9 mouse cellular contexts compared by ENCODE assay signal in the genomic region with DNA sequence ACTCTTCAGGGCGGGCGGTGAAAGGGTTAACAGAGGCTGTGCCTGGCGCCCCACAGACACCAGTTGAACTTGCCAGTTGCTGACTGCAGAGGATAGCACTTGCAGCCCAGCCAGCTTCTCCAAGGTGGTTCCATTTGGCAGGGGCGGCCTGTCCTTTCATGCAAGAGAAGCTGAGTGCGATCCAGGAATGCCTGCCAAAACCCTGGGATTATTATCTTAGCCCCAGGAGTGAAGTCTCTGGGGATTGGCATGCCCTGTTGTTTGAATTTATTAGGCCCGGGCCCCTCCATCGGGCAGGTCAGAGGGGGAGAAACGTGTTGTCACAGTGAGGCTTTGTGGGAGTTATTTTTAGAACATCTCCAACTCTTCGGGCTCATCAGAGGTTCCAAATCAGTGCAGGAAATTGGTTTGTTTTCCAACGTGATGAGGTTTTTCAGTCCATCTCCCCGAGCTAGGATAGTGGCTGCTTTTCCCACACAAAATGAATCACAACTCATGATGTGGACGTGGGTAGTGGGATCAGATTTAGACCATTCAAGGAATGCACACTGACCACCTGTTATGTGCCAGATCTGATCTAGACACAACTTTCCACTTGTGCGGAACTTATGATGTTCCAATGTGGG.
A peak's percentile ranks its signal among the peaks of the same experiment; 100 is the strongest.
DNase-seq lines count a peak whose midpoint lies in the region; ATAC-seq and TF ChIP-seq lines count a peak whose summit lies in the region.
"Had no signal": no experiment of that assay in that cellular context is flagged by ENCODE, and none has a peak within 500 bp of the region (broad histone marks: within the 10 kb centered on the region; RNA-seq: fewer than 3 reads in every experiment).

No protein-coding gene starts in this region.

- no peak overlapping the region for H3K4me3 ChIP-seq in hindbrain, embryonic 15.5 days
- H3K4me3 ChIP-seq in hindbrain, embryonic 11.5 days (ENCODE audit: low read depth, low read length): no peak overlapping the region
- H3K4me3 ChIP-seq in forebrain, postnatal 0 days (ENCODE audit: low read depth, low read length): no peak overlapping the region
- no peak overlapping the region for H3K4me3 ChIP-seq in heart, embryonic 16.5 days (ENCODE audit: low read length)
- H3K4me3 ChIP-seq in limb, embryonic 14.5 days (replicated peaks; ENCODE audit: low read length): no peak overlapping the region

- DNase-seq in hindbrain, embryonic 11.5 days (ENCODE audit: low spot score): no peak
- DNase-seq in adrenal gland, postnatal 10 days: peak; percentile 70
- peak; percentile 81 for DNase-seq in forebrain, postnatal 0 days
- DNase-seq in limb, embryonic 14.5 days (ENCODE audit: low spot score): peak; percentile 59
- peak; percentile 8 for DNase-seq in urinary bladder, postnatal 25 days (ENCODE audit: low spot score)

- H3K4me1 ChIP-seq in hindbrain, embryonic 15.5 days (replicated peaks): peaks cover 41% of the 10 kb centered on the region
- H3K4me1 ChIP-seq in hindbrain, embryonic 11.5 days (replicated peaks; ENCODE audit: control insufficient read depth, insufficient read depth, low read length): peaks cover 10% of the 10 kb centered on the region; the same call in 1 of the 2 replicates
- peaks cover 23% of the 10 kb centered on the region for H3K4me1 ChIP-seq in forebrain, postnatal 0 days (ENCODE audit: insufficient read depth)
- peaks cover 27% of the 10 kb centered on the region for H3K4me1 ChIP-seq in heart, embryonic 16.5 days (ENCODE audit: control insufficient read depth, insufficient read depth, low read length)
- H3K4me1 ChIP-seq in limb, embryonic 14.5 days (ENCODE audit: control insufficient read depth, insufficient read depth, low read length): peaks cover 25% of the 10 kb centered on the region

- no peaks in the 10 kb centered on the region for H3K9me3 ChIP-seq in hindbrain, embryonic 15.5 days
- H3K9me3 ChIP-seq in hindbrain, embryonic 11.5 days (ENCODE audit: control insufficient read depth, low read length): no peaks in the 10 kb centered on the region
- no peaks in the 10 kb centered on the region for H3K9me3 ChIP-seq in forebrain, postnatal 0 days (ENCODE audit: low read length)
- H3K9me3 ChIP-seq in heart, embryonic 16.5 days (replicated peaks; ENCODE audit: control insufficient read depth, low read length): no peaks in the 10 kb centered on the region
- no peaks in the 10 kb centered on the region for H3K9me3 ChIP-seq in limb, embryonic 14.5 days (ENCODE audit: control insufficient read depth, low read length)

- no peak overlapping the region for H3K27ac ChIP-seq in hindbrain, embryonic 15.5 days (replicated peaks)
- H3K27ac ChIP-seq in hindbrain, embryonic 11.5 days (ENCODE audit: low read depth, low read length): no peak overlapping the region
- H3K27ac ChIP-seq in forebrain, postnatal 0 days (ENCODE audit: low read depth, low read length): no peak overlapping the region
- H3K27ac ChIP-seq in heart, embryonic 16.5 days (ENCODE audit: low read length): peak overlapping the region; percentile 50
- H3K27ac ChIP-seq in limb, embryonic 14.5 days (replicated peaks; ENCODE audit: low read depth, low read length): no peak overlapping the region
- H3K27ac ChIP-seq: liver, embryonic 14.5 days had no signal

- 40% methylated on average over 13 of the region's 13 CpGs for WGBS in hindbrain, embryonic 15.5 days
- 48% methylated on average over 13 of the region's 13 CpGs for WGBS in hindbrain, embryonic 11.5 days
- WGBS in forebrain, postnatal 0 days: 23% methylated on average over 13 of the region's 13 CpGs
- WGBS in heart, embryonic 16.5 days: 20% methylated on average over 13 of the region's 13 CpGs
- WGBS in limb, embryonic 14.5 days: 33% methylated on average over 13 of the region's 13 CpGs

- no peak for TF ChIP-seq POLR2A in limb, embryonic 14.5 days (IDR thresholded peaks at IDR 0.05; ENCODE audit: borderline replicate concordance, extremely low read depth, insufficient read depth, insufficient read length)

- ATAC-seq in hindbrain, embryonic 15.5 days (ENCODE audit: low FRiP score, low read depth): peak; percentile 68
- ATAC-seq in hindbrain, embryonic 11.5 days (ENCODE audit: low FRiP score): no peak
- peak; percentile 73 for ATAC-seq in forebrain, postnatal 0 days
- ATAC-seq in heart, embryonic 16.5 days (replicated peaks; ENCODE audit: extremely low read depth, insufficient read depth, low FRiP score): peak; percentile 42; the same call in 1 of the 2 replicates
- ATAC-seq in limb, embryonic 14.5 days (ENCODE audit: low FRiP score, low read depth): peak; percentile 50; the same call in 1 of the 2 replicates
- no peak for ATAC-seq in inflammation-experienced regulatory T-cells, adult 6 months

- TF ChIP-seq CTCF in forebrain, postnatal 0 days (IDR thresholded peaks at IDR 0.05; ENCODE audit: low read depth): no peak

- 0 out of 2 replicates have a peak, but pooled peaks cover 3% of the 10 kb centered on the region for H3K27me3 ChIP-seq in hindbrain, embryonic 15.5 days
- H3K27me3 ChIP-seq in hindbrain, embryonic 11.5 days (ENCODE audit: control insufficient read depth, insufficient read depth, low read length): no peaks in the 10 kb centered on the region
- no peaks in the 10 kb centered on the region for H3K27me3 ChIP-seq in forebrain, postnatal 0 days (ENCODE audit: insufficient read depth, low read length)
- no peaks in the 10 kb centered on the region for H3K27me3 ChIP-seq in heart, embryonic 16.5 days (ENCODE audit: control insufficient read depth, insufficient read depth, low read length)
- H3K27me3 ChIP-seq in limb, embryonic 14.5 days (ENCODE audit: control insufficient read depth, insufficient read depth, low read length): no peaks in the 10 kb centered on the region

- H3K9ac ChIP-seq in hindbrain, embryonic 15.5 days: no peak overlapping the region
- no peak overlapping the region for H3K9ac ChIP-seq in hindbrain, embryonic 11.5 days (ENCODE audit: low read depth, low read length)
- no peak overlapping the region for H3K9ac ChIP-seq in forebrain, postnatal 0 days
- H3K9ac ChIP-seq in heart, embryonic 16.5 days (ENCODE audit: low read length): no peak overlapping the region
- no peak overlapping the region for H3K9ac ChIP-seq in limb, embryonic 14.5 days (ENCODE audit: low read depth, low read length, severe bottlenecking)
- H3K9ac ChIP-seq: liver, embryonic 14.5 days had no signal

- H3K36me3 ChIP-seq in hindbrain, embryonic 15.5 days: no peaks in the 10 kb centered on the region
- H3K36me3 ChIP-seq in hindbrain, embryonic 11.5 days (ENCODE audit: control insufficient read depth, insufficient read depth, low read length): no peaks in the 10 kb centered on the region
- no peaks in the 10 kb centered on the region for H3K36me3 ChIP-seq in forebrain, postnatal 0 days (ENCODE audit: insufficient read depth)
- H3K36me3 ChIP-seq in heart, embryonic 16.5 days (ENCODE audit: control insufficient read depth, insufficient read depth): no peaks in the 10 kb centered on the region
- H3K36me3 ChIP-seq in limb, embryonic 14.5 days (ENCODE audit: control insufficient read depth, insufficient read depth, low read length): no peaks in the 10 kb centered on the region

- no peak overlapping the region for H3K4me2 ChIP-seq in hindbrain, embryonic 15.5 days
- H3K4me2 ChIP-seq in hindbrain, embryonic 11.5 days (replicated peaks; ENCODE audit: low read depth, low read length): no peak overlapping the region
- H3K4me2 ChIP-seq in forebrain, postnatal 0 days (ENCODE audit: low read depth): no peak overlapping the region
- peak overlapping the region; percentile 45 for H3K4me2 ChIP-seq in heart, embryonic 16.5 days (ENCODE audit: low read depth, low read length)
- H3K4me2 ChIP-seq in limb, embryonic 14.5 days (replicated peaks; ENCODE audit: low read depth, low read length, severe bottlenecking): no peak overlapping the region

Comparison
In these comparisons a context has a peak if more than half of its experiments do, and no peak if none do; other contexts are left out.
1. ATAC-seq: peak in hindbrain, embryonic 15.5 days (single experiment), forebrain, postnatal 0 days (single experiment), heart, embryonic 16.5 days (single experiment) and limb, embryonic 14.5 days (single experiment); none in hindbrain, embryonic 11.5 days (single experiment) and inflammation-experienced regulatory T-cells, adult 6 months (single experiment).